Mouse (Mus musculus) adipocyte (in vitro differentiated cells): ENCODE results near the gene Vmn1r180.
A peak's percentile ranks its signal among the peaks of the same experiment; 100 is the strongest.
"Not testable (repeated sequence)": the region's sequence is repeated elsewhere in the genome, so short reads cannot be mapped to it uniquely, and the experiment has no call there.

Experiments used
- DNase-seq: peaks from one replicate; pipeline ENCODE4 v3.0.0-alpha.2; 2016; ENCODE audit warnings: low spot score

The Vmn1r180 gene

DNA sequence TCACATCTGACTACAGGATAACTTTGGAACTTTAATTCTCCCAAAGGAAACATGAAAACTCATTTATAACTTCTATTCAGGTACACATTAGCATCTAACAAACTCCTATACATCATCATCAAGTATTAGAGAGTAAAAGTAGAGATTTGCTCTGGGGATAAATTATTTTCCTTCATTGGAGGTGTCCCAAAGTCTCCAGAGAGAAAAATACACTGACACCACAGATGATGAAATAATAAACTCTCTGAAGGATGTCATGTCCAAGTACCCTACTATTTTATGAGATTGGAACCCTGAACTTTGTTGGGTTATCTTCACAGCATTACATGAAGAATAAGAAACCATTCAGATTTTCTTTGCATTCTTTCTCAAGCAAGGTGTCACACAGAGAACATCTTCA, at the start of gene Vmn1r180:
Vmn1r180 (plus strand) TSS at position 301 of the 400 bp plus-strand sequence.
- no peak for DNase-seq

DNA sequence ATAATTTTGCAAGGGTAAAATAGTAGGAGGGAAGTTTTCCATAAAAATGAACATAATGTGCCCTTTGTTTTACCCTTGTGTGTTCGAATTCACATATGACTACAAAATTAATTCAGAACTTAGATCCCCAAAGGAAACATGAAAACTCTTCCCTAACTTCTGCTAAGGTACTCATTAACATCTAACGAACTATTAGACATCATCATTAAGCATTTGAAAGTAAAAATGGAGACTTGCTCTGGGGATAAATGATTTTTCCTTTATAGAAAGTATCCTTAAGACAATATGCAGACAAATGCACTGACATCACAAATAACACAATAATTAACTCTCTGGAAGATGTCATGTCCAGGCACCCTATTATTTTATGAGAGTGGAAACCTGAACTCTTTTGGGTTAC, 23.8 kb upstream of the Vmn1r180 start, which contains the start of gene Vmn1r179:
Vmn1r179 (plus strand) TSS at position 301 of the 400 bp plus-strand sequence.
- no peak for DNase-seq

DNA sequence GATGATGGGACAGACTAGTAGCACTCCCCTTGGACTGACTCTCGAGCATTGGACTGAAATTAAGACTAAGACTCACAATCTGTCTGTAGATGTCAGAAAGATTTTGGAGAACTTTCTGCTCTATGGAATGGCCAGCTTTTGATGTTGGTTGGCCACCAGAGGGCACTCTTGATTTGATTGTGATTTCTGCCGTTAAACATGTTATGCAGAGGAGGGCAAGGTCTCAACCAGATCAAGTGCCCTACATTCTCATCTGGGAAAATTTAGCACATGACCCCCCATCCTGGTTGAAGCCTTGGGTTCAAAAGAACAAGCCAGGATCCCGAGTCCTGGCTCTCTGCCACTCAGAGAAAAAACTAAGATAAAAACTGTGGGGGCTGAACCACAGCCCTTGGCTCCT, 17.6 kb downstream of the Vmn1r180 start:
- DNase-seq: peak; percentile 32

DNA sequence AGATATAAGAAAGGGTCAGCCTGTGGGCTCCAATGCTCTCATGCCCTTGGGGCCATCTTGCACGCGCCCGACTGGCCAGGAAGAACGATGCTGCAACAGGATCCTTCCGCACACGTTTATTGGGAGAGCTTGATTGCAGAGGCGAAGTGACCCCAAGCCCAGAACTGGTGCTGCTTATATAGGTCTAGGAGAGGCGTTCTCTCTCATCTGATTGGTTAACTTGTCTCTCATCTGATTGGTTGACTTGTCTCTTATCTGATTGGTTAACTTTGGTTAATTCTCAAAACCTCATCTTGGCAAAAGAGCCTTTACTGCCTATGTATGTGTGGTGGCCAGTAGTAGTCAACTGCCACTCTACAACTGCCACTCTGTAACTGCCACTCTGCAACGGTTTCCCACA, 23.9 kb downstream of the Vmn1r180 start, which contains the start of gene Vmn1r181:
Vmn1r181 (plus strand) TSS at position 301 of the 400 bp plus-strand sequence.
- DNase-seq: not testable (repeated sequence)

DNA sequence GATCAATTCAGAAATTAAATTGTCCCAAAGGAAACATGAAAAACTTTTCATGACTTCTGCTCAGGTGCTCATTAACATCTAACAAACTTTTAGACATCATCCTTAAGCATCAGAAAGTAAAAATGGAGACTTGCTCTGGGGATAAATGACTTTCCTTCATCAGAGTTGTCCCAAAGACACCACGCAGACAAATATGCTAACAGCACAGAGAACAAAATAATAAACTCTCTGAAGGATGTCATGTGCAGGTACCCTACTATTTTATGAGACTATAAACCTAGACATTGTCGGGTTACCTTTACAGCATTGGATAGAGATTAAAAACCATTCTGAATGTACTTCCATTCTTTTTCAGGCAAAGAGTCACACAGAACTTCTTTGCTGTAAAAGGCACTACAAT, 51.0 kb downstream of the Vmn1r180 start, which contains the start of gene V1rd19:
V1rd19 (plus strand) TSS at position 301 of the 400 bp plus-strand sequence.
- DNase-seq: no peak
